Mouse (Mus musculus) midbrain, embryonic 14.5 days (tissue): Measurements from ENCODE around the gene Olfr1412. TPM values are rescaled to one million over a fixed set of nuclear protein-coding genes. Genes with fewer than 3 reads are reported as not detected.

Experiments
- ATAC-seq: fragments of 200-750 bp; cut with Nextera tagmentation; 2 replicates; pipeline ENCODE4 v1.8.0; 2017; ENCODE audit warnings: moderate number of reproducible peaks, moderate library complexity; ENCODE audit not compliant: low FRiP score, low TSS enrichment
- DNase-seq: peaks from one replicate; pipeline ENCODE4 v3.0.0-alpha.2; 2015
- H3K27ac ChIP-seq: fragments of 300-500 bp; sonication (generic); replicated peaks from 2 replicates; pipeline ENCODE4 v1.5.1; 2014; ENCODE audit warnings: mild to moderate bottlenecking, low read depth, low read length, moderate library complexity
- H3K27me3 ChIP-seq: fragments of 300-500 bp; sonication (generic); 2 replicates; pipeline ENCODE4 v1.6.1; 2014; ENCODE audit warnings: low read length, control low read depth, mixed read lengths; ENCODE audit not compliant: control insufficient read depth, insufficient read depth
- H3K36me3 ChIP-seq: fragments of 300-500 bp; sonication (generic); 2 replicates; pipeline ENCODE4 v1.6.1; 2014; ENCODE audit warnings: low read length, control low read depth; ENCODE audit not compliant: control insufficient read depth, insufficient read depth
- H3K4me1 ChIP-seq: fragments of 300-500 bp; sonication (generic); 2 replicates; pipeline ENCODE4 v1.6.1; 2014; ENCODE audit warnings: mild to moderate bottlenecking, antibody characterized with exemption, low read length, control low read depth; ENCODE audit not compliant: control insufficient read depth, insufficient read depth
- H3K4me2 ChIP-seq: fragments of 300-500 bp; sonication (generic); 2 replicates; pipeline ENCODE4 v1.6.1; 2014; ENCODE audit warnings: mild to moderate bottlenecking, low read length, moderate library complexity
- H3K4me3 ChIP-seq: fragments of 300-500 bp; sonication (generic); replicated peaks from 2 replicates; pipeline ENCODE4 v1.5.1; 2014; ENCODE audit warnings: low read depth, low read length
- H3K9ac ChIP-seq: fragments of 300-500 bp; sonication (generic); replicated peaks from 2 replicates; pipeline ENCODE4 v1.6.1; 2014; ENCODE audit warnings: mild to moderate bottlenecking, low read length, moderate library complexity
- H3K9me3 ChIP-seq: fragments of 300-500 bp; sonication (generic); 2 replicates; pipeline ENCODE4 v1.6.1; 2016; ENCODE audit warnings: low read length, control low read depth, mixed read lengths; ENCODE audit not compliant: control insufficient read depth
- WGBS: fragments of 180-500 bp; shearing (Covaris S2); extraction: QIAGEN DNeasy Blood & Tissue Kit; methylation state at CpG from one replicate; pipeline ENCODE4 v1.1.7; 2014; 5-methylcytosine and 5-hydroxymethylcytosine counted together
- polyA plus RNA-seq: library from polyadenylated mRNA; unstranded; fragments of >200 nt; fragmentation: Nextera tagmentation; extraction: Ambion mirVana; gene quantifications from 2 replicates; pipeline ENCODE4 v1.2.1, GENCODE M21; 2014

Gene Olfr1412
- polyA plus RNA-seq, 1 experiment from 2014 or later = not detected

GRCm38 (mm10) chr1:92611008-92611407 lies 25.4 kb downstream of the Olfr1412 start:
- no peaks in the 10 kb centered on the region for H3K36me3 ChIP-seq
- no peak overlapping the region for H3K4me3 ChIP-seq
- WGBS = 10% methylated on average over 5 of the region's 5 CpGs
- H3K4me2 ChIP-seq = no peak overlapping the region
- H3K27me3 ChIP-seq = no peaks in the 10 kb centered on the region
- H3K4me1 ChIP-seq = 0 out of 2 replicates have a peak, but pooled peaks cover 4% of the 10 kb centered on the region
- no peak overlapping the region for H3K9ac ChIP-seq
- DNase-seq (peak; percentile 88), ATAC-seq (no peak)
- H3K9me3 ChIP-seq = no peaks in the 10 kb centered on the region
- H3K27ac ChIP-seq = no peak overlapping the region

DNA sequence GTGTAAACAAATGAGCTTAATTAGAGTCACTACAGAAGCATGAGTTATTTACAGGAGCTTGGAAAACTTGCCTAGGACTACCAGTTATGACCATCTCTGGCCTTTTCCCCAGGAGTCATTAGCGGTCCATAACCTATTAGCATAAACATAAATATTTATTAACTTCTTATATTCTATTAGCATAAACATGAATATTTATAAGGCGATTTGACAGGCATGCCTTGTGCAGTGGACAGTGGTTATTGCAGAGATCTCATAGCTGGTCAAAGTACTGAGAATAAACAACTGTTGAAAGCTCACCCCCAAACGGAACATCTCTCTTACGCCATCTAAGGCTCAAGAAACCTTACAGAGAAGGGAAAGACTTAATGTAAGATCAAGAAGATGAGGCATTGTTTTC lies 27.6 kb downstream of the Olfr1412 start:
- ATAC-seq (no peak), DNase-seq (peak; percentile 15)
- Histone ChIP-seq H3K36me3 (no peaks in the 10 kb centered on the region), H3K4me3 (no peak overlapping the region), H3K4me1 (0 out of 2 replicates have a peak, but pooled peaks cover 8% of the 10 kb centered on the region), H3K9me3 (no peaks in the 10 kb centered on the region), H3K27ac (no peak overlapping the region), H3K4me2 (no peak overlapping the region), H3K27me3 (no peaks in the 10 kb centered on the region), H3K9ac (no peak overlapping the region)
- WGBS = 29% methylated on average over 4 of the region's 4 CpGs

GRCm38 (mm10) chr1:92614516-92614915 lies 28.9 kb downstream of the Olfr1412 start:
- H3K9ac ChIP-seq = no peak overlapping the region
- 10% methylated on average over 1 of the region's 1 CpGs for WGBS
- ATAC-seq (no peak), DNase-seq (peak; percentile 76)
- no peaks in the 10 kb centered on the region for H3K27me3 ChIP-seq
- H3K4me3 ChIP-seq = no peak overlapping the region
- no peak overlapping the region for H3K27ac ChIP-seq
- H3K4me1 ChIP-seq = 0 out of 2 replicates have a peak, but pooled peaks cover 8% of the 10 kb centered on the region
- H3K4me2 ChIP-seq = no peak overlapping the region
- H3K9me3 ChIP-seq = no peaks in the 10 kb centered on the region
- H3K36me3 ChIP-seq = no peaks in the 10 kb centered on the region

GRCm38 (mm10) chr1:92616046-92616445 lies 30.5 kb downstream of the Olfr1412 start:
- no peaks in the 10 kb centered on the region for H3K27me3 ChIP-seq
- no peak overlapping the region for H3K27ac ChIP-seq
- H3K4me3 ChIP-seq = no peak overlapping the region
- no peaks in the 10 kb centered on the region for H3K9me3 ChIP-seq
- H3K9ac ChIP-seq = no peak overlapping the region
- 0 out of 2 replicates have a peak, but pooled peaks cover 8% of the 10 kb centered on the region for H3K4me1 ChIP-seq
- no peaks in the 10 kb centered on the region for H3K36me3 ChIP-seq
- 85% methylated on average over 1 of the region's 1 CpGs for WGBS
- ATAC-seq (no peak), DNase-seq (no peak)
- no peak overlapping the region for H3K4me2 ChIP-seq

- H3K27me3 ChIP-seq = no peaks in the 10 kb centered on the region
- WGBS = 46% methylated on average over 2 of the region's 2 CpGs
- H3K27ac ChIP-seq = no peak within 1 kb of the TSS
- H3K9ac ChIP-seq = no peak within 1 kb of the TSS
- H3K4me3 ChIP-seq = no peak within 1 kb of the TSS
- no peaks in the 10 kb centered on the region for H3K36me3 ChIP-seq
- H3K4me2 ChIP-seq = no peak within 1 kb of the TSS
- no peaks in the 10 kb centered on the region for H3K9me3 ChIP-seq
- DNase-seq (peak; percentile 12), ATAC-seq (no peak)
- 0 out of 2 replicates have a peak, but pooled peaks cover 8% of the 10 kb centered on the region for H3K4me1 ChIP-seq
These were observed 31.9 kb downstream of the Olfr1412 start, which contains the start of gene Olfr12 for GRCm38 (mm10) chr1:92617488-92617887. Olfr12 (plus strand) TSS chr1:92617788.

DNA sequence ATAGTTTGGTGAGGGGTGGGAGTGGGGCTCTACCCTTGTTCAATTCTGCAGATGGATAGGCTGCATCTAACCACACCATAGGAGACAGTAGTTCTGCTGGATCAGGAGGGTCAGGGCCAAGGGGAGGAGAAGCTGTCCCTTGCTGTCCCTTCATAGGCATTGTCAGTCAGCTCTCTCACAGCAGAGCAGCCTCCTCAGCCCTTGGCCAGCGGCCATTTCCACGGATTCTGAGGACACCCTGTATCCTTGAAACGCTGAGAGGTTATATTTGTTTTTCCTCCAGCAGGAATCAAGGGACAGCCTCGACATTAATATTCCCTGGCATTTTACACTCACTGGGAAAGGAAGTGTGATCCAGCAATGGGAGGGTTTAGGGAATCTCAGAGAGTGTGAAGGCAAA lies 32.8 kb downstream of the Olfr1412 start:
- Histone ChIP-seq H3K36me3 (no peaks in the 10 kb centered on the region), H3K27ac (no peak overlapping the region), H3K9ac (no peak overlapping the region), H3K27me3 (no peaks in the 10 kb centered on the region), H3K4me1 (0 out of 2 replicates have a peak, but pooled peaks cover 5% of the 10 kb centered on the region), H3K4me3 (no peak overlapping the region), H3K9me3 (no peaks in the 10 kb centered on the region), H3K4me2 (no peak overlapping the region)
- whole genome bisulfite sequencing = 70% methylated on average over 4 of the region's 4 CpGs
- no peak for DNase-seq
- no peak for ATAC-seq

DNA sequence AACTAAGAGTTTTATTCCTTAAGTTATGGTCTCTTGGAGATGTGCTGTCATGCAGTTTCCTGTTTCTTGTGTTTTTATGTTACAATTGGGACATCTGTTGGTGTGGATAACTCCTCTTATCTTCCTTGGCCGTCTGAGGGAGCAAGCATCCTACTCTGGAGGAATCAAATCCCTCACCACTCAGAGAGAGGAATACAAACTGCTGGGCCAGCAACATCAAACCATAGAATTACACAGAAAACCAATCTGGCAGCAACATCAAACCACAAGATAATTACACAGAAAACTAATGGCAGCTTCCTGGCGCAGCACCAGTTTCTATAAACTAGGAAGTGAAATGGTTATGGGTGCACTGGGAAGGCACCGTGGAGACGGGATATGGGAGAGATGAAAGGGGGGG lies 42.6 kb downstream of the Olfr1412 start:
- Histone ChIP-seq H3K9ac (no peak overlapping the region), H3K4me1 (no peaks in the 10 kb centered on the region), H3K27me3 (no peaks in the 10 kb centered on the region), H3K4me2 (no peak overlapping the region), H3K4me3 (no peak overlapping the region), H3K36me3 (no peaks in the 10 kb centered on the region), H3K9me3 (no peaks in the 10 kb centered on the region), H3K27ac (no peak overlapping the region)
- DNase-seq (no peak), ATAC-seq (no peak)
- 76% methylated on average over 4 of the region's 4 CpGs for WGBS

DNA sequence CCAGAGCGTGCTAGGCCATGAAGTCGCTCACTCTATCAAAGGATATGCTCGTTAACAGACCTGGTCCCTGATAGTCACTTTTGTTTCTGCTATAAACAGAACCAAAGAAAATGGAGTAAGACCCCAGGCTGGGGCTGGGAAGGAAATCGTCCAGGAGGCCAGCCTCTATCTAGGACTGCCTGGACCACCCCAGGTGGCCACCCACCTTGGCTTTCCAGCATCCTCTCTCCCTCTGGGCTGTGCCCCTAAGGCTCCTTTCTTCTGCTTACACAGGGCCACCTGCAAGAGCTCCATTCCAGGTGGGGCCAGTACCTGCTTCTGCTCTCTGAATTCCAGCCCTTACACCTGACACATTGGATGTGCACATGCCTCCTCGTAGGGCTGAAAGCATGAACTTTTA lies 46.6 kb downstream of the Olfr1412 start:
- 88% methylated on average over 5 of the region's 5 CpGs for WGBS
- no peak overlapping the region for H3K4me2 ChIP-seq
- H3K4me1 ChIP-seq = no peaks in the 10 kb centered on the region
- H3K27ac ChIP-seq = no peak overlapping the region
- H3K27me3 ChIP-seq = no peaks in the 10 kb centered on the region
- no peak overlapping the region for H3K9ac ChIP-seq
- DNase-seq (no peak), ATAC-seq (no peak)
- peaks cover 22% of the 10 kb centered on the region for H3K36me3 ChIP-seq
- no peaks in the 10 kb centered on the region for H3K9me3 ChIP-seq
- no peak overlapping the region for H3K4me3 ChIP-seq

GRCm38 (mm10) chr1:92632948-92633347 lies 47.4 kb downstream of the Olfr1412 start:
- Histone ChIP-seq H3K36me3 (peaks cover 27% of the 10 kb centered on the region), H3K9me3 (no peaks in the 10 kb centered on the region), H3K4me2 (no peak overlapping the region), H3K9ac (no peak overlapping the region), H3K27ac (no peak overlapping the region), H3K4me3 (no peak overlapping the region), H3K4me1 (no peaks in the 10 kb centered on the region), H3K27me3 (no peaks in the 10 kb centered on the region)
- DNase-seq (no peak), ATAC-seq (no peak)
- 78% methylated on average over 6 of the region's 6 CpGs for WGBS
